ENCODE assay signal across 8 mouse cellular contexts in genomic region chr7:6937040-6937439, GRCm38 (mm10). TPM values are rescaled to one million over a fixed set of nuclear protein-coding genes. Genes with fewer than 3 reads are reported as not detected.
A peak's percentile ranks its signal among the peaks of the same experiment; 100 is the strongest.
DNase-seq lines count a peak whose midpoint lies in the region; ATAC-seq and TF ChIP-seq lines count a peak whose summit lies in the region.

No protein-coding gene starts in this region.

- ATAC-seq in embryonic facial prominence, embryonic 11.5 days (replicated peaks; ENCODE audit: insufficient number of reproducible peaks, low FRiP score, low TSS enrichment, low read depth), result peak; percentile 60; the same call in 1 of the 2 replicates
- ATAC-seq in heart, postnatal 0 days (ENCODE audit: insufficient read depth, low read depth), result peak; percentile 51
- ATAC-seq in liver, embryonic 14.5 days (ENCODE audit: insufficient read depth), result no peak
- peak; percentile 44; the same call in 1 of the 2 replicates for ATAC-seq in neural tube, embryonic 13.5 days (ENCODE audit: low read depth)

- no peaks in the 10 kb centered on the region for H3K4me1 ChIP-seq in CH12.LX (ENCODE audit: control insufficient read depth in 1 of 2, insufficient read depth in 2 of 2)
- no peaks in the 10 kb centered on the region for H3K4me1 ChIP-seq in embryonic facial prominence, embryonic 11.5 days (ENCODE audit: control insufficient read depth, insufficient read depth, low read length)
- no peaks in the 10 kb centered on the region for H3K4me1 ChIP-seq in heart, postnatal 0 days (ENCODE audit: control insufficient read depth, insufficient read depth)
- H3K4me1 ChIP-seq in liver, embryonic 14.5 days (replicated peaks; ENCODE audit: control insufficient read depth in 2 of 2, insufficient read depth in 2 of 2, low read length in 1 of 2), result 0 out of 4 replicates have a peak, but pooled peaks cover 0 to 1% of the 10 kb centered on the region in 2 experiments
- 0 out of 2 replicates have a peak, but pooled peaks cover 2% of the 10 kb centered on the region for H3K4me1 ChIP-seq in neural tube, embryonic 13.5 days (replicated peaks)

- WGBS in embryonic facial prominence, embryonic 11.5 days, result 38% methylated on average over 11 of the region's 11 CpGs
- WGBS in heart, postnatal 0 days, result 39% methylated on average over 11 of the region's 11 CpGs
- 42% methylated on average over 11 of the region's 11 CpGs for WGBS in liver, embryonic 14.5 days (ENCODE audit: insufficient replicate concordance)
- WGBS in neural tube, embryonic 13.5 days, result 44% methylated on average over 11 of the region's 11 CpGs

- no peak for TF ChIP-seq EP300 in CH12.LX (IDR thresholded peaks at IDR 0.05; ENCODE audit: low read length)
- no peak for TF ChIP-seq EP300 in heart, postnatal 0 days (IDR thresholded peaks at IDR 0.05; ENCODE audit: low read depth)
- TF ChIP-seq EP300 in liver, embryonic 14.5 days (IDR thresholded peaks at IDR 0.05; ENCODE audit: low read depth), result no peak

- peaks cover 8% of the 10 kb centered on the region for H3K9me3 ChIP-seq in CH12.LX (replicated peaks; ENCODE audit: low read length)
- no peaks in the 10 kb centered on the region; the same call in 1 of the 2 replicates for H3K9me3 ChIP-seq in embryonic facial prominence, embryonic 11.5 days (replicated peaks; ENCODE audit: control insufficient read depth, low read length)
- no peaks in the 10 kb centered on the region for H3K9me3 ChIP-seq in heart, postnatal 0 days (replicated peaks; ENCODE audit: control insufficient read depth, low read length)
- H3K9me3 ChIP-seq in liver, embryonic 14.5 days (ENCODE audit: control insufficient read depth, low read length), result no peaks in the 10 kb centered on the region
- H3K9me3 ChIP-seq in neural tube, embryonic 13.5 days, result no peaks in the 10 kb centered on the region

- in situ Hi-C loops in CH12.LX (cut with MboI; ENCODE audit: low pct_ligation_motif_present, low pct_unique_long_range_greater_than_20kb, low sequenced_read_pairs), result no loop called here

- H3K9ac ChIP-seq in CH12.LX (ENCODE audit: insufficient read depth, low read depth), result no peak overlapping the region
- no peak overlapping the region for H3K9ac ChIP-seq in embryonic facial prominence, embryonic 11.5 days (replicated peaks; ENCODE audit: low read length)
- no peak overlapping the region for H3K9ac ChIP-seq in heart, postnatal 0 days (replicated peaks; ENCODE audit: low read depth, low read length)
- no peak overlapping the region for H3K9ac ChIP-seq in liver, embryonic 14.5 days (replicated peaks)
- peak overlapping the region; percentile 47; the same call in 1 of the 2 replicates for H3K9ac ChIP-seq in neural tube, embryonic 13.5 days

- peak; percentile 61 for DNase-seq in CH12.LX (ENCODE audit: extremely low read depth)
- DNase-seq in adrenal gland, postnatal 4 days (ENCODE audit: low spot score in 2 of 2), result peak; percentile 25 to 54
- peak; percentile 88 for DNase-seq in embryonic facial prominence, embryonic 11.5 days (ENCODE audit: low spot score)
- peak; percentile 60 for DNase-seq in heart, postnatal 0 days (ENCODE audit: low spot score)
- peak; percentile 71 for DNase-seq in kidney, postnatal 14 days
- DNase-seq in liver, embryonic 14.5 days (ENCODE audit: low read depth in 3 of 3, low spot score in 3 of 3), result peak; percentile 16 to 32 (median 24)
- peak; percentile 40 for DNase-seq in testis, postnatal 14 days (ENCODE audit: low spot score)

- no peaks in the 10 kb centered on the region for H3K79me2 ChIP-seq in CH12.LX (replicated peaks; ENCODE audit: control insufficient read depth, extremely low read depth, insufficient read depth, poor library complexity, severe bottlenecking)

- no peak for TF ChIP-seq POLR2A in CH12.LX (IDR thresholded peaks at IDR 0.05; ENCODE audit: low read depth, low read length)

- no peak overlapping the region for H3K4me3 ChIP-seq in CH12.LX (replicated peaks in 1 of 3; ENCODE audit: low read depth in 2 of 3, low read length in 2 of 3, poor library complexity in 1 of 3)
- H3K4me3 ChIP-seq in embryonic facial prominence, embryonic 11.5 days (ENCODE audit: low read depth, low read length), result no peak overlapping the region
- no peak overlapping the region for H3K4me3 ChIP-seq in heart, postnatal 0 days (ENCODE audit: low read depth, low read length)
- H3K4me3 ChIP-seq in liver, embryonic 14.5 days (ENCODE audit: insufficient read depth in 1 of 2, low read depth in 2 of 2, low read length in 2 of 2), result no peak overlapping the region
- no peak overlapping the region for H3K4me3 ChIP-seq in neural tube, embryonic 13.5 days

- H3K36me3 ChIP-seq in CH12.LX (replicated peaks in 1 of 2; ENCODE audit: control insufficient read depth in 1 of 2, insufficient read depth in 1 of 2, low read length in 1 of 2), result no peaks in the 10 kb centered on the region
- no peaks in the 10 kb centered on the region for H3K36me3 ChIP-seq in embryonic facial prominence, embryonic 11.5 days (replicated peaks; ENCODE audit: control insufficient read depth, insufficient read depth, low read depth, low read length)
- no peaks in the 10 kb centered on the region for H3K36me3 ChIP-seq in heart, postnatal 0 days (replicated peaks; ENCODE audit: control insufficient read depth, insufficient read depth, low read length)
- H3K36me3 ChIP-seq in liver, embryonic 14.5 days (replicated peaks; ENCODE audit: control insufficient read depth, insufficient read depth, low read depth), result no peaks in the 10 kb centered on the region
- H3K36me3 ChIP-seq in neural tube, embryonic 13.5 days, result no peaks in the 10 kb centered on the region

- no peak overlapping the region for H3K27ac ChIP-seq in CH12.LX (ENCODE audit: insufficient read depth, low read depth)
- H3K27ac ChIP-seq in embryonic facial prominence, embryonic 11.5 days (replicated peaks; ENCODE audit: low read depth, low read length), result no peak overlapping the region
- H3K27ac ChIP-seq in heart, postnatal 0 days (ENCODE audit: low read depth), result no peak overlapping the region
- no peak overlapping the region for H3K27ac ChIP-seq in liver, embryonic 14.5 days
- H3K27ac ChIP-seq in neural tube, embryonic 13.5 days (replicated peaks), result no peak overlapping the region

- peak; percentile 58 to 76 for TF ChIP-seq CTCF in CH12.LX (conservative IDR thresholded peaks at IDR 0.05 in 1 of 2, IDR thresholded peaks at IDR 0.05 in 1 of 2; ENCODE audit: low read depth in 2 of 2, low read length in 2 of 2)
- peak; percentile 80 for TF ChIP-seq CTCF in heart, postnatal 0 days (IDR thresholded peaks at IDR 0.05; ENCODE audit: low read depth)
- TF ChIP-seq CTCF in liver, embryonic 14.5 days (IDR thresholded peaks at IDR 0.05; ENCODE audit: low read depth), result peak; percentile 79

- H3K4me2 ChIP-seq in CH12.LX (ENCODE audit: insufficient read depth, low read depth, poor library complexity, severe bottlenecking), result no peak overlapping the region
- H3K4me2 ChIP-seq in embryonic facial prominence, embryonic 11.5 days (ENCODE audit: low read depth, low read length), result no peak overlapping the region
- H3K4me2 ChIP-seq in heart, postnatal 0 days (ENCODE audit: low read depth, low read length), result no peak overlapping the region
- H3K4me2 ChIP-seq in liver, embryonic 14.5 days (ENCODE audit: low read depth), result no peak overlapping the region
- H3K4me2 ChIP-seq in neural tube, embryonic 13.5 days, result no peak overlapping the region

- dilution Hi-C loops in CH12.LX (cut with MboI; ENCODE audit: extremely low pct_ligation_motif_present, extremely low pct_unique_long_range_greater_than_20kb, low sequenced_read_pairs), result no loop called here

- no peaks in the 10 kb centered on the region for H3K27me3 ChIP-seq in CH12.LX (replicated peaks)
- no peaks in the 10 kb centered on the region for H3K27me3 ChIP-seq in embryonic facial prominence, embryonic 11.5 days (ENCODE audit: control insufficient read depth, insufficient read depth, low read length)
- no peaks in the 10 kb centered on the region for H3K27me3 ChIP-seq in heart, postnatal 0 days (ENCODE audit: control insufficient read depth, insufficient read depth, low read length)
- no peaks in the 10 kb centered on the region for H3K27me3 ChIP-seq in liver, embryonic 14.5 days (ENCODE audit: control insufficient read depth, insufficient read depth, low read length)
- no peaks in the 10 kb centered on the region for H3K27me3 ChIP-seq in neural tube, embryonic 13.5 days

- peak; percentile 55 for TF ChIP-seq RAD21 in CH12.LX (IDR thresholded peaks at IDR 0.05; ENCODE audit: low read depth, low read length)

TF ChIP-seq in CH12.LX, 34 proteins besides CTCF, POLR2A, EP300 and RAD21:
- TF ChIP-seq JUN (IDR thresholded peaks at IDR 0.05; ENCODE audit: insufficient read depth, low read depth, low read length) (no peak), ZMIZ1 (IDR thresholded peaks at IDR 0.05; ENCODE audit: low read depth, low read length) (no peak), KAT2A (IDR thresholded peaks at IDR 0.05; ENCODE audit: insufficient replicate concordance, low read length) (no peak), UBTF (IDR thresholded peaks at IDR 0.05; ENCODE audit: low read depth, low read length) (no peak), SMC3 (IDR thresholded peaks at IDR 0.05; ENCODE audit: low read depth, low read length) (peak; percentile 83), ZC3H11A (IDR thresholded peaks at IDR 0.05; ENCODE audit: low read depth, low read length) (no peak), MAX (IDR thresholded peaks at IDR 0.05; ENCODE audit: low read length) (no peak), NRF1 (IDR thresholded peaks at IDR 0.05; ENCODE audit: low read depth, low read length) (no peak), USF2 (conservative IDR thresholded peaks at IDR 0.05; ENCODE audit: low read depth, low read length) (no peak)

RNA-seq across cellular contexts. Expression of gene Aurkc, which starts 58.1 kb away (rescaled TPM):
- total RNA-seq in CH12.LX (2012; rRNA removed) (not detected in 2 replicates), CH12.LX (2014; rRNA removed) (0.21 TPM in 1 of 2 replicates, not detected in the other)
- polyA plus RNA-seq in CH12.LX (2012; ENCODE audit: insufficient read length, low read depth), result 0.50 TPM in 1 of 2 replicates, not detected in the other
- total RNA-seq in adrenal gland, postnatal 4 days (2021), result not detected
- polyA plus RNA-seq in embryonic facial prominence, embryonic 11.5 days (2014; fragmentation: Nextera tagmentation; extraction: Ambion mirVana), result not detected in 2 replicates
- total RNA-seq in heart, postnatal 0 days (2014; rRNA removed; ENCODE audit: low replicate concordance), result not detected in 2 replicates
- not detected in 2 replicates for polyA plus RNA-seq in heart, postnatal 0 days (2015; fragmentation: Nextera tagmentation; extraction: Ambion mirVana)
- polyA plus RNA-seq in liver, embryonic 14.5 days (2012; rRNA removed), result 0.03 TPM in 1 of 2 replicates, not detected in the other
- polyA plus RNA-seq in liver, embryonic 14.5 days (2014; fragmentation: Nextera tagmentation; extraction: Ambion mirVana), result not detected in 2 replicates
- not detected in 2 replicates for polyA plus RNA-seq in neural tube, embryonic 13.5 days (2015; fragmentation: Nextera tagmentation; extraction: Ambion mirVana)

Comparison
In these comparisons a context has a peak if more than half of its experiments do, and no peak if none do; other contexts are left out.
1. DNase-seq: peak in every context shown above with its lines; median percentile 88 in embryonic facial prominence, embryonic 11.5 days; 71 in kidney, postnatal 14 days; 61 in CH12.LX; 60 in heart, postnatal 0 days; 40 in testis, postnatal 14 days; 40 in adrenal gland, postnatal 4 days; 24 in liver, embryonic 14.5 days.